Mouse (Mus musculus): ENCODE measurements around the gene Ucma. TPM values are rescaled to one million over a fixed set of nuclear protein-coding genes. Genes with fewer than 3 reads are reported as not detected.
A peak's percentile ranks its signal among the peaks of the same experiment; 100 is the strongest.

Ucma gene
- polyA plus RNA-seq, 1 experiment, result 0.22 TPM

GRCm38 (mm10) chr2:4950986-4951385 lies 24.9 kb upstream of the Ucma start:
- Histone ChIP-seq H3K4me3 (no peak overlapping the region), H3K27me3 (ENCODE audit: control insufficient read depth, insufficient read depth, insufficient read length) (no peaks in the 10 kb centered on the region), H3K36me3 (ENCODE audit: control insufficient read depth, insufficient read depth) (no peaks in the 10 kb centered on the region), H3K4me2 (ENCODE audit: low read depth) (no peak overlapping the region), H3K79me2 (ENCODE audit: control insufficient read depth, insufficient read depth) (no peaks in the 10 kb centered on the region), H3ac (ENCODE audit: control insufficient read depth, insufficient read length) (no peak overlapping the region)
- peak; percentile 54 for TF ChIP-seq TCF3 (IDR thresholded peaks at IDR 0.05; ENCODE audit: insufficient read length, low read depth)
- no peak for TF ChIP-seq E2F4 (IDR thresholded peaks at IDR 0.05; ENCODE audit: insufficient read depth)
- peak in 1 of 3 experiments; percentile 32 for TF ChIP-seq MYOD1 (IDR thresholded peaks at IDR 0.05; ENCODE audit: control insufficient read depth in 1 of 3, insufficient read length in 2 of 3, low read depth in 2 of 3)
- peak in 2 of 3 experiments; percentile 65 to 72 for TF ChIP-seq MYOG (IDR thresholded peaks at IDR 0.05; ENCODE audit: control insufficient read depth in 1 of 3, insufficient read depth in 1 of 3, insufficient read length in 2 of 3, low read depth in 2 of 3)

GRCm38 (mm10) chr2:4954216-4954760 lies 21.6 kb upstream of the Ucma start:
- Histone ChIP-seq H3K4me3 (no peak overlapping the region), H3K36me3 (ENCODE audit: control insufficient read depth, insufficient read depth) (no peaks in the 10 kb centered on the region), H3K79me2 (ENCODE audit: control insufficient read depth, insufficient read depth) (no peaks in the 10 kb centered on the region), H3K27me3 (ENCODE audit: control insufficient read depth, insufficient read depth, insufficient read length) (no peaks in the 10 kb centered on the region), H3K4me2 (ENCODE audit: low read depth) (no peak overlapping the region), H3ac (ENCODE audit: control insufficient read depth, insufficient read length) (no peak overlapping the region)
- TF ChIP-seq E2F4 (IDR thresholded peaks at IDR 0.05; ENCODE audit: insufficient read depth), result no peak
- TF ChIP-seq CEBPB (IDR thresholded peaks at IDR 0.05; ENCODE audit: insufficient read depth, poor library complexity, severe bottlenecking), result no peak
- no peak for TF ChIP-seq MAX (IDR thresholded peaks at IDR 0.05; ENCODE audit: low read depth)
- TF ChIP-seq REST (IDR thresholded peaks at IDR 0.05; ENCODE audit: insufficient read depth, insufficient read length), result no peak
- no peak for TF ChIP-seq MYOG (IDR thresholded peaks at IDR 0.05; ENCODE audit: control insufficient read depth in 1 of 3, insufficient read depth in 1 of 3, insufficient read length in 2 of 3, low read depth in 2 of 3)
- no peak for TF ChIP-seq USF1 (IDR thresholded peaks at IDR 0.05; ENCODE audit: low read depth)

DNA sequence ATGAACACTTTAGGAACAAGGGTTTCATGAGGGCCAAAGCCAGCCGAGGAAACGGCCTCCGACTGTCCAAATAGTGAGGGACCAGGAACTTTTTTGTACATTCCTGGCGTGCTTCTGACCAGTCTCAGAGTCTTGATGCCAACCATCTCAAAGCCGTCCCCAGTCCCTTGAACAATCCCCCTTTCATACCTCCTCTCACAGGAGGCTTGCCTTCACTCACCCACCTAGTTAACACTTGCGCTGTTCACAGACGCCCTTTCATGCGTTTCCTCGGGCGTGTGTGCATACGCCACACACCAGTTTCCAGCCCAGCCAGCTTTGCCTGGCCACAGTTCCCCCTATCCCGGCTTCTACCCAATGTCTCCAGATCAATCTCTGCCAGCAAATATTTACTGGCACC lies 17.9 kb upstream of the Ucma start:
- H3K4me3 ChIP-seq, result no peak overlapping the region
- no peaks in the 10 kb centered on the region for H3K36me3 ChIP-seq (ENCODE audit: control insufficient read depth, insufficient read depth)
- no peak overlapping the region for H3ac ChIP-seq (ENCODE audit: control insufficient read depth, insufficient read length)
- TF ChIP-seq TCF12 (IDR thresholded peaks at IDR 0.05; ENCODE audit: insufficient read depth, poor library complexity, severe bottlenecking), result no peak
- TF ChIP-seq USF1 (IDR thresholded peaks at IDR 0.05; ENCODE audit: low read depth), result no peak
- TF ChIP-seq MYOG (IDR thresholded peaks at IDR 0.05; ENCODE audit: control insufficient read depth in 1 of 3, insufficient read depth in 1 of 3, insufficient read length in 2 of 3, low read depth in 2 of 3), result no peak
- TF ChIP-seq E2F4 (IDR thresholded peaks at IDR 0.05; ENCODE audit: insufficient read depth), result no peak
- TF ChIP-seq REST (IDR thresholded peaks at IDR 0.05; ENCODE audit: insufficient read depth, insufficient read length), result no peak
- no peak for TF ChIP-seq SRF (IDR thresholded peaks at IDR 0.05; ENCODE audit: control insufficient read depth, insufficient read length, low read depth)
- no peak for TF ChIP-seq POLR2A (IDR thresholded peaks at IDR 0.05; ENCODE audit: insufficient read length, low read depth)
- TF ChIP-seq MAX (IDR thresholded peaks at IDR 0.05; ENCODE audit: low read depth), result no peak
- no peak for TF ChIP-seq TCF3 (IDR thresholded peaks at IDR 0.05; ENCODE audit: insufficient read length, low read depth)
- no peak for TF ChIP-seq MYOD1 (IDR thresholded peaks at IDR 0.05; ENCODE audit: control insufficient read depth in 1 of 3, insufficient read length in 2 of 3, low read depth in 2 of 3)
- TF ChIP-seq CEBPB (IDR thresholded peaks at IDR 0.05; ENCODE audit: insufficient read depth, poor library complexity, severe bottlenecking), result no peak
- no peak for TF ChIP-seq POLR2AphosphoS2 (IDR thresholded peaks at IDR 0.05; ENCODE audit: insufficient read length, low read depth)
- H3K27me3 ChIP-seq (ENCODE audit: control insufficient read depth, insufficient read depth, insufficient read length), result no peaks in the 10 kb centered on the region
- no peaks in the 10 kb centered on the region for H3K79me2 ChIP-seq (ENCODE audit: control insufficient read depth, insufficient read depth)
- H3K4me2 ChIP-seq (ENCODE audit: low read depth), result no peak overlapping the region

- no peak overlapping the region for H3K4me3 ChIP-seq
These were observed 8.1 kb upstream of the Ucma start for GRCm38 (mm10) chr2:4967806-4968205.

GRCm38 (mm10) chr2:4969083-4969482 lies 6.8 kb upstream of the Ucma start:
- Histone ChIP-seq H3K27me3 (ENCODE audit: control insufficient read depth, insufficient read depth, insufficient read length) (no peaks in the 10 kb centered on the region), H3ac (ENCODE audit: control insufficient read depth, insufficient read length) (no peak overlapping the region), H3K4me2 (ENCODE audit: low read depth) (no peak overlapping the region), H3K79me2 (ENCODE audit: control insufficient read depth, insufficient read depth) (no peaks in the 10 kb centered on the region), H3K36me3 (ENCODE audit: control insufficient read depth, insufficient read depth) (no peaks in the 10 kb centered on the region), H3K4me3 (no peak overlapping the region)
- TF ChIP-seq POLR2AphosphoS2 (IDR thresholded peaks at IDR 0.05; ENCODE audit: insufficient read length, low read depth) (no peak), E2F4 (IDR thresholded peaks at IDR 0.05; ENCODE audit: insufficient read depth) (no peak), SRF (IDR thresholded peaks at IDR 0.05; ENCODE audit: control insufficient read depth, insufficient read length, low read depth) (no peak), TCF12 (IDR thresholded peaks at IDR 0.05; ENCODE audit: insufficient read depth, poor library complexity, severe bottlenecking) (no peak), TCF3 (IDR thresholded peaks at IDR 0.05; ENCODE audit: insufficient read length, low read depth) (no peak), CEBPB (IDR thresholded peaks at IDR 0.05; ENCODE audit: insufficient read depth, poor library complexity, severe bottlenecking) (no peak), MYOG (IDR thresholded peaks at IDR 0.05; ENCODE audit: control insufficient read depth in 1 of 3, insufficient read depth in 1 of 3, insufficient read length in 2 of 3, low read depth in 2 of 3) (no peak), USF1 (IDR thresholded peaks at IDR 0.05; ENCODE audit: low read depth) (no peak), REST (IDR thresholded peaks at IDR 0.05; ENCODE audit: insufficient read depth, insufficient read length) (no peak), POLR2A (IDR thresholded peaks at IDR 0.05; ENCODE audit: insufficient read length, low read depth) (no peak), MYOD1 (IDR thresholded peaks at IDR 0.05; ENCODE audit: control insufficient read depth in 1 of 3, insufficient read length in 2 of 3, low read depth in 2 of 3) (no peak), MAX (IDR thresholded peaks at IDR 0.05; ENCODE audit: low read depth) (no peak)

More at GRCm38 (mm10) chr2:4967806-4968205, 8.1 kb upstream of the Ucma start:
- Histone ChIP-seq H3K27me3 (ENCODE audit: control insufficient read depth, insufficient read depth, insufficient read length) (no peaks in the 10 kb centered on the region), H3K79me2 (ENCODE audit: control insufficient read depth, insufficient read depth) (no peaks in the 10 kb centered on the region), H3ac (ENCODE audit: control insufficient read depth, insufficient read length) (no peak overlapping the region), H3K36me3 (ENCODE audit: control insufficient read depth, insufficient read depth) (no peaks in the 10 kb centered on the region), H3K4me2 (ENCODE audit: low read depth) (no peak overlapping the region)
- TF ChIP-seq TCF3 (IDR thresholded peaks at IDR 0.05; ENCODE audit: insufficient read length, low read depth), result no peak
- no peak for TF ChIP-seq TCF12 (IDR thresholded peaks at IDR 0.05; ENCODE audit: insufficient read depth, poor library complexity, severe bottlenecking)
- TF ChIP-seq E2F4 (IDR thresholded peaks at IDR 0.05; ENCODE audit: insufficient read depth), result no peak
- TF ChIP-seq USF1 (IDR thresholded peaks at IDR 0.05; ENCODE audit: low read depth), result no peak
- TF ChIP-seq POLR2A (IDR thresholded peaks at IDR 0.05; ENCODE audit: insufficient read length, low read depth), result no peak
- no peak for TF ChIP-seq MYOG (IDR thresholded peaks at IDR 0.05; ENCODE audit: control insufficient read depth in 1 of 3, insufficient read depth in 1 of 3, insufficient read length in 2 of 3, low read depth in 2 of 3)
- no peak for TF ChIP-seq CEBPB (IDR thresholded peaks at IDR 0.05; ENCODE audit: insufficient read depth, poor library complexity, severe bottlenecking)
- TF ChIP-seq REST (IDR thresholded peaks at IDR 0.05; ENCODE audit: insufficient read depth, insufficient read length), result no peak
- TF ChIP-seq MAX (IDR thresholded peaks at IDR 0.05; ENCODE audit: low read depth), result no peak

Data from myocyte (in vitro differentiated cells).